Mouse (Mus musculus) limb, embryonic 15.5 days (tissue): ENCODE data around the gene Cox5a. TPM values are rescaled to one million over a fixed set of nuclear protein-coding genes. Genes with fewer than 3 reads are reported as not detected.

Experiments used
- ATAC-seq: fragments of 200-750 bp; cut with Nextera tagmentation; 2 replicates; pipeline ENCODE4 v1.8.0; 2017; ENCODE audit warnings: low read depth, moderate TSS enrichment; ENCODE audit not compliant: insufficient number of reproducible peaks, low FRiP score, low TSS enrichment
- H3K27ac ChIP-seq: fragments of 300-500 bp; sonication (generic); 2 replicates; pipeline ENCODE4 v1.5.1; 2015; ENCODE audit warnings: moderate library complexity, mild to moderate bottlenecking, inconsistent platforms
- H3K27me3 ChIP-seq: fragments of 300-500 bp; sonication (generic); 2 replicates; pipeline ENCODE4 v1.6.1; 2015; ENCODE audit warnings: inconsistent platforms
- H3K36me3 ChIP-seq: fragments of 300-500 bp; sonication (generic); 2 replicates; pipeline ENCODE4 v1.6.1; 2015; ENCODE audit warnings: inconsistent platforms
- H3K4me1 ChIP-seq: fragments of 300-500 bp; sonication (generic); 2 replicates; pipeline ENCODE4 v1.6.1; 2015; ENCODE audit warnings: inconsistent platforms
- H3K4me2 ChIP-seq: fragments of 300-500 bp; sonication (generic); 2 replicates; pipeline ENCODE4 v1.6.1; 2015; ENCODE audit warnings: mild to moderate bottlenecking, inconsistent platforms
- H3K4me3 ChIP-seq: fragments of 300-500 bp; sonication (generic); 2 replicates; pipeline ENCODE4 v1.5.1; 2015; ENCODE audit warnings: mild to moderate bottlenecking, inconsistent platforms
- H3K9ac ChIP-seq: fragments of 300-500 bp; sonication (generic); 2 replicates; pipeline ENCODE4 v1.6.1; 2015; ENCODE audit warnings: inconsistent platforms
- H3K9me3 ChIP-seq: fragments of 300-500 bp; sonication (generic); 2 replicates; pipeline ENCODE4 v1.6.1; 2016; ENCODE audit warnings: inconsistent platforms
- WGBS: fragments of 180-500 bp; shearing (Covaris S2); methylation state at CpG from one replicate; pipeline ENCODE4 v1.1.7; 2015; 5-methylcytosine and 5-hydroxymethylcytosine counted together
- polyA plus RNA-seq: library from polyadenylated mRNA; unstranded; fragments of >200 nt; fragmentation: Nextera tagmentation; extraction: Ambion mirVana; gene quantifications from 2 replicates; pipeline ENCODE4 v1.2.1, GENCODE M21; 2015

The Cox5a gene
- polyA plus RNA-seq, 1 experiment from 2014 or later = 411 TPM

DNA sequence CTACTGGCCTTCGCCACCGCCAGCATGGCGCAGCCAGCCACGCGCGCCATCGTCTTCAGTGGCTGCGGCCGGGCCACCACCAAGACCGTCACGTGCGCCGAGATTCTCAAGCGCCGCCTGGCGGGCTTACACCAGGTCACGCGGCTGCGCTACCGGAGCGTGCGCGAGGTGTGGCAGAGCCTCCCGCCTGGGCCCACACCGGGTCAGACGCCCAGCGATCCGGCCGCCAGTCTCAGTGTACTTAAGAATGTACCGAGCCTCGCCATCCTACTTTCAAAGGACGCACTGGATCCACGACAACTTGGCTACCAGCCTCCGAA lies 16.7 kb upstream of the Cox5a start:
- no peaks in the 10 kb centered on the region for H3K9me3 ChIP-seq
- no peak overlapping the region for H3K27ac ChIP-seq
- H3K27me3 ChIP-seq = peaks cover 74% of the 10 kb centered on the region
- H3K4me3 ChIP-seq = peak overlapping the region; percentile 49
- peak overlapping the region; percentile 23; the same call in 1 of the 2 replicates for H3K9ac ChIP-seq
- under 1% methylated on average over 34 of the region's 34 CpGs for WGBS
- H3K4me2 ChIP-seq = peak overlapping the region; percentile 98
- no peaks in the 10 kb centered on the region for H3K36me3 ChIP-seq
- 0 out of 2 replicates have a peak, but pooled peaks have one; percentile 36 for ATAC-seq
- peaks cover 32% of the 10 kb centered on the region for H3K4me1 ChIP-seq

DNA sequence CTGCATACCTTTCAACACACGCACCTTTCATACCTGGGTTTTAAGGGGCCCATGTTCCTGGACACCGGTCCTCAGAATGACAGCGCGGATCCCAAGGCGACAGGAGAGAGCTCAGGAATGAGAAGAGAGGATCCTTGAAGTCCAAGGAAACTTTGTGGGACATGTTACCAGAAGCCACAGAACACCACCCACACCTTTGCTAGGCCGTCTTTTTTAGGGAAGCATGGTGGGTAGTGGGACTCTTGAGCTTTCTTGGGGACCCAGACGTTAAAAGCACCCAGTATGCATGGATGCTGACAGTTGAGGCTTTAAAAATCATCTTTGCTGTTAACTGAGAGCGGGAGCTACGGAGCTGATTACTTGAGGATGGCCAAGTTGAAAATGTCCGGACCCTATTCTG lies 16.2 kb upstream of the Cox5a start:
- Histone ChIP-seq H3K9ac (no peak overlapping the region), H3K4me2 (peak overlapping the region; percentile 98; the same call in 1 of the 2 replicates), H3K4me3 (0 out of 2 replicates have a peak overlapping the region, but pooled peaks have one; percentile 49), H3K27ac (no peak overlapping the region), H3K36me3 (no peaks in the 10 kb centered on the region), H3K9me3 (no peaks in the 10 kb centered on the region), H3K27me3 (peaks cover 69% of the 10 kb centered on the region), H3K4me1 (peaks cover 32% of the 10 kb centered on the region)
- 52% methylated on average over 10 of the region's 10 CpGs for WGBS
- ATAC-seq = no peak

DNA sequence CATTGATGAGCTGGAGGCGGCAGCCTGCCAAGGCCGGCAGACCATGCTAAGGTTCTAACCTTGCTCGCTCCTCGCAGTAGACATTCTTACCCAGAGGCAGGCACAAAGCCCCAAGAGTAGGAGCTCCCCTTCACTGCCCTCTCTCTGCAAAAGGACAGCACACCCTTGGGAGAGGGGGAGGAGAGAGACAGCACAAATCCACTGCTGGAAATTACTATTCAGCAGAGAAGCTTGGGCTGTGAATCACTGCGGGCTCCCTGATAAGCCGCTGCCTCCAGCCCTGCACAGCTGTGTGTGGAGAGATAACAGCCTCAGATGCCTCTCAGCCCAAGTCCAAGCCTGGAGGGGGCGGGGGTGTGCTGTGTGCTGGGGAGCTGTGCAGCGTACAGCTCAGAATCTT lies 15.4 kb upstream of the Cox5a start:
- Histone ChIP-seq H3K36me3 (no peaks in the 10 kb centered on the region), H3K9ac (no peak overlapping the region), H3K27me3 (peaks cover 61% of the 10 kb centered on the region), H3K4me1 (peaks cover 32% of the 10 kb centered on the region), H3K4me3 (no peak overlapping the region), H3K4me2 (no peak overlapping the region), H3K27ac (no peak overlapping the region), H3K9me3 (no peaks in the 10 kb centered on the region)
- WGBS = 13% methylated on average over 8 of the region's 8 CpGs
- ATAC-seq = no peak

DNA sequence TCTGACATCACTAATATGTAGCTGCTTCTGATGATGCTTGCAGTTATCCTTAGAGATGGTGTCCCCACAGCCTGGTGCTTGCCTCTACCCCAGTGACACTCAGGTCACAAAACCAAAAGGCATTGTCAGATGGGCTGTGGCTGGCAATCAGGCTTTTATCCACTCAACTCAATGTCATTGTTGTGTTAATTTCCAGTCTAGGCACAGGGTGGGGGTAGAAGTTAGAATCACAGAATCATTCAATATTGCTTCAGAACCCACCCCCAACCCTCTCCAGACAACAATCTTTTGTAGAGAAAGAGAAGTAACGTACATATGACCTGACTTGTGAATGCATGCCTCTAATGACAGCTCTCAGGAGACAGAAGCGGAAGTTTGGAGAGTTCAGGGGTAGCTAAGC lies 10.5 kb upstream of the Cox5a start:
- 64% methylated on average over 2 of the region's 2 CpGs for WGBS

DNA sequence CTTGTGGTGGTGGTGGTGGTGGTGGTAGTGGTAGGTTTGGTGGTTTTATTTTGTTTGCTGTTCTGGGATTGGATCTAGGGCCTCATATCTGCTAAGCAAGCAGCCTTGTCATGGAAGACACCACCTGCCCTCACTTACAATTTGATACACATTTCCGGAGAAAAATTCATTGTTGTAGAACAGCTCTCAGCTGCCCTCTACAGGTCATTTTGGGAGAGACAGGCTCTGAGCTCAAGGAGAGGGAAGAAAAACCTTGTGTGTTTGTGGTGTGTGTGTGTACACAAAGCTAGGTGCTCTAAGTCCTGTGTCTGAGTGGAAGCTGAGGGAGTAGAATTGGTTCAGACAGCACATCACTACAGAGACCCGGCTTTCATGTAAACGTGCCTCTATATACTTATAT lies 4.0 kb upstream of the Cox5a start:
- no peaks in the 10 kb centered on the region for H3K36me3 ChIP-seq
- no peak overlapping the region for H3K4me3 ChIP-seq
- no peak overlapping the region for H3K4me2 ChIP-seq
- WGBS = 8% methylated on average over 3 of the region's 3 CpGs
- ATAC-seq = no peak
- H3K27ac ChIP-seq = no peak overlapping the region
- H3K9me3 ChIP-seq = no peaks in the 10 kb centered on the region
- H3K9ac ChIP-seq = no peak overlapping the region
- peaks cover 4% of the 10 kb centered on the region for H3K4me1 ChIP-seq
- no peaks in the 10 kb centered on the region for H3K27me3 ChIP-seq

More for the DNA sequence above, 10.5 kb upstream of the Cox5a start:
- H3K9ac ChIP-seq = no peak overlapping the region
- H3K4me3 ChIP-seq = no peak overlapping the region
- no peak for ATAC-seq
- no peak overlapping the region for H3K27ac ChIP-seq
- H3K4me2 ChIP-seq = no peak overlapping the region
- no peaks in the 10 kb centered on the region for H3K36me3 ChIP-seq
- H3K9me3 ChIP-seq = no peaks in the 10 kb centered on the region
- H3K27me3 ChIP-seq = peaks cover 12% of the 10 kb centered on the region
- no peaks in the 10 kb centered on the region; the same call in 1 of the 2 replicates for H3K4me1 ChIP-seq

DNA sequence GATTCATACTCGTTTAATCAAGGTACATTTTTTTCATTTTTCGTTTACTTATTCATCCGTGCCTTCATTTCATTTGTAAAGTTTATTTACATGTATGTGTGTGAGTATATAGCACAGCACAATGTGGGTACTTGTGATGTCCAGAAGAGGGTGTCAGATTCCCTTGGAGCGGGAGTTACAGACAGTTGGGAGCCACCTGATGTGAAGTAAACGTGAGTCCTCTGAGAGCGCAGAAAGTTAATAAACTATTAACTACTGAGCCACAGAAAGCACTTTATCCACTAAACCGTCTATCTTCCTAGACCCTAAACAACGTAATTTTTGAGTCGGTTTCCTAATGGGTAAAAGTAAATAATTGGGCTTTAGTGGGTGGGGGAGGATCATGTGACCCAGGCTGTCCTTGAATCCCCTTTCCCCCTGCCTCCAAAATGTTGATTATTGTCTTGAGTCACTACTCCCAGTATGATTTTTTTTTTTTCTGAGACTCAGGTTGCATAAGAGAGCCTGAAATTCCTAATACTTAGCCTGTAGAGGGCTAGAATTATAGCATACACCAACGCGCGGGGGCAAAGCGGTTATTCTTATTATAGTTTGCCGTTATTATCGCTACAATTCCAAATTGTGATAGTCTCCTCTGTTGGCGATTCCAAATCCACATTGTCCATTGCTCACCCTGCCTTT lies 559 bp upstream of the Cox5a start:
- Histone ChIP-seq H3K4me2 (peak overlapping the region; percentile 71), H3K9ac (peak overlapping the region; percentile 18), H3K36me3 (no peaks in the 10 kb centered on the region), H3K9me3 (no peaks in the 10 kb centered on the region), H3K4me3 (peak overlapping the region; percentile 97), H3K27ac (peak overlapping the region; percentile 73), H3K4me1 (peaks cover 13% of the 10 kb centered on the region), H3K27me3 (no peaks in the 10 kb centered on the region)
- WGBS = 25% methylated on average over 16 of the region's 16 CpGs
- ATAC-seq = peak; percentile 57; the same call in 1 of the 2 replicates

DNA sequence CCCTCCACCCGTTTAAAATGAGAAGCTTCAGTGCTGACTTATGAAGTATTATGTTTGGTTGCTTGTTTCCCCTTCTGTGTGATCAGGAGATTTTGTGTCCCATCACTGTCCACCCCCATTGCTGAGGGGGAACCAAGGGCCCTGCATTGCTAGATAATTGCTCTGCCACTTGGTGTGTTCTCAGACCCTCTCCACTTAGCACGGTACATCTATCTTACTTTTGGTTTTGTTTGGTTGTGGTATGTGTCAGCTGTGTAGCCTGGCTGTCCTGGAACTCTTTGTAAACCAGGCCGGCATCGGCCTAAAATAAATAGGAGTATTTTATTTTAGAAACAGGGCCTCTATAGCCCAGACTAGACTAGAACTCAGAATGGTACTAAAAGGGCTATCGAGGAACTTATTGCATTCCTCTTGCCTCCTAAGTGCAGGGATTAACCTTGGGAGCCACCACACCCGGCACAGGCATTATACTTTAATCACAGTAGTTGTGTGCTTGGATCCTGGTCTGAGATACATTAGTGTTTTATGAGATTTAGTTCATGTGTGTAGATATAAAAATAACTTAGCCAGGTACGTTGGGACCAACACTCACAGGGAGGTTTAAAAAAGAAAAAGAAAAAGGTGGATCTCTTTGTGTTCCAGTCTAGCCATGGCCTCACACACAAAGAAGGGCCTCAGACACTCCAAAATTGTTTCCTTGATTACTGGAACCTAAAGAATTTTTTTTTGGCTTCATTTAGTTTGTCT lies 1.2 kb downstream of the Cox5a start:
- Histone ChIP-seq H3K4me2 (peak overlapping the region; percentile 71), H3K4me1 (peaks cover 13% of the 10 kb centered on the region), H3K27ac (no peak overlapping the region), H3K9me3 (no peaks in the 10 kb centered on the region), H3K4me3 (peak overlapping the region; percentile 97), H3K9ac (peak overlapping the region; percentile 89), H3K36me3 (no peaks in the 10 kb centered on the region), H3K27me3 (no peaks in the 10 kb centered on the region)
- ATAC-seq = no peak
- WGBS = 30% methylated on average over 7 of the region's 7 CpGs

DNA sequence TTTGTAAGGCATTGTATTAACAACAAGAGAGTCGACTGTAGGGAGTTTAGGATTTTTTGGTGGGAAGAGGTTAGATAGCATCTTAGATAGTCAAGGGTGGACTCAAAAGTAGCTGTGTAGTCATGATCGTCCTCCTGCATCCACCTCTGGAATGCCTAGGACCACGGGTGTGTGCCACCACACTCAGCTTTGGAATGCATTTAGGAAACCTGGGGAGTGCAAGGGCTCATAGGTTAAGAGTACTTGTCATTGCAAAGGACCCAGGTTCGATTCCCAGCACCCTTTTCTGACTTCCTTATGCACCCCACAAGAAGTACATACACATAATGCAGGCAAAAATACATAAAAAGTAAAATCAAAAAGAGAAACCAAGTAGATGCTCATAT lies 1.8 kb downstream of the Cox5a start:
- no peak overlapping the region for H3K9ac ChIP-seq
- H3K36me3 ChIP-seq = no peaks in the 10 kb centered on the region
- no peak overlapping the region for H3K27ac ChIP-seq
- no peaks in the 10 kb centered on the region for H3K27me3 ChIP-seq
- WGBS = 78% methylated on average over 4 of the region's 4 CpGs
- ATAC-seq = no peak
- no peak overlapping the region for H3K4me2 ChIP-seq
- peak overlapping the region; percentile 97; the same call in 1 of the 2 replicates for H3K4me3 ChIP-seq
- peaks cover 13% of the 10 kb centered on the region for H3K4me1 ChIP-seq
- H3K9me3 ChIP-seq = no peaks in the 10 kb centered on the region

DNA sequence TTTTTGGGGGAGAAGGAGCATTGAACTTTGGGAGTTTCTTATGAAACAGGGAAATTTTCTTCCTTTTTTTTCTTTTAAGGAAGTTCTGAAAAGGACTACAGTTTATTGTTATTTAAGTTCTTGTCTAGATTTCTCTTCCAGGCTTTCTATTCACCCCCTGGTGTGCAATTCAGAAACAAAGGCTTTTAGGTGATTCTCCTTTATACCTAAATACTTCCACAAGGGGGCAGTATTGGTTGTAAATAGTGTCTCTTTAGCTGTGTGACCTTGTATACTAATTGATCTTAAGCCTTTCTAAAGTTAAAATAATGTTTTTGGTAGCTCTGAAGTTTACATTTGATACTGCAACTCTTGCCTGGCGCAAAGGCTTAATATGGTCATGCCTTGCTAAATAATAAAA lies 2.7 kb downstream of the Cox5a start:
- Histone ChIP-seq H3K36me3 (no peaks in the 10 kb centered on the region; the same call in 1 of the 2 replicates), H3K4me1 (peaks cover 13% of the 10 kb centered on the region), H3K27me3 (no peaks in the 10 kb centered on the region), H3K4me3 (no peak overlapping the region), H3K4me2 (no peak overlapping the region), H3K9me3 (no peaks in the 10 kb centered on the region), H3K27ac (no peak overlapping the region), H3K9ac (no peak overlapping the region)
- 84% methylated on average over 1 of the region's 1 CpGs for WGBS
- no peak for ATAC-seq

DNA sequence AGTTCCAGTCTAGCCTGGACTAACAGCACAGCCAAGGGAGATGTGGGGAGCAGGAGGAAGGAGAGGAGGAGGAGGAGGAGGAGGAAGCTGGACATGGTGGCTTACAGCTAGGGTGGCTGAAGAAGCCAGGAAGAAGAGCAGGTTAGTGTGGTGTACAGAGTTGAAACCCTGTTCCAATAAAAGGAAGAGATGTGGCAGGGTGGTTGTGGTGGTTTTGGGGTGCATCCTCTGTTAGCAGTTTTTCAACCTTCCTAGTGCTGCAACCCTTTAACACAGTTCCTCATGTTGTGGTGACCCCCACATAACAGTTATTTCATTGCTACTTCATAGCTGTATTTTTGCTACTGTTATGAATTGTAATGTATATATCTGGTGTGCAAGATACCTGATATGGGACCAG lies 3.4 kb downstream of the Cox5a start:
- ATAC-seq = no peak
- no peak overlapping the region for H3K9ac ChIP-seq
- no peaks in the 10 kb centered on the region for H3K27me3 ChIP-seq
- peaks cover 13% of the 10 kb centered on the region for H3K4me1 ChIP-seq
- no peaks in the 10 kb centered on the region for H3K9me3 ChIP-seq
- H3K4me3 ChIP-seq = no peak overlapping the region
- H3K4me2 ChIP-seq = no peak overlapping the region
- H3K27ac ChIP-seq = no peak overlapping the region
- peaks cover 3% of the 10 kb centered on the region; the same call in 1 of the 2 replicates for H3K36me3 ChIP-seq

DNA sequence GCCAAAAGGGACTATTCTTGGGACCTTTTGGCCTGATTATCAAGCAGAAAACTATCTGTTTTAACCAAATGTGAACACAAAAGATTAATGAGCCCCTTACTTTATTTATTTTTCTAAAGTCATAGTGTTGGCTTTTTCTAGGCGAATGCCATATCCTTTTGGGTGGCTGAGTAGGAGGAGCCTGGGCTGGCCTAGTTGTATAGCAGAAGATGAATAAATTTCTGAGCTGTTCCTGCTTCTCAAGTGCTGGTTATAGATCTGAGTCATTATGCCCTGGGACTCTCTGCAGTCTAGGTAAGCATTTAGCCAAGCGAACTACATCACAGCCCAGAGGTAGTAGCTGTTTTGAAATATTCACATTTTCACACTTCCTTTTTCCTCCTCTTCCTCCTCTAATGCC lies 4.4 kb downstream of the Cox5a start:
- peaks cover 3% of the 10 kb centered on the region; the same call in 1 of the 2 replicates for H3K36me3 ChIP-seq
- H3K27me3 ChIP-seq = no peaks in the 10 kb centered on the region
- H3K4me1 ChIP-seq = peaks cover 13% of the 10 kb centered on the region
- no peak overlapping the region for H3K4me2 ChIP-seq
- no peak for ATAC-seq
- WGBS = 86% methylated on average over 2 of the region's 2 CpGs
- H3K4me3 ChIP-seq = no peak overlapping the region
- H3K9ac ChIP-seq = no peak overlapping the region
- H3K27ac ChIP-seq = no peak overlapping the region
- H3K9me3 ChIP-seq = no peaks in the 10 kb centered on the region

DNA sequence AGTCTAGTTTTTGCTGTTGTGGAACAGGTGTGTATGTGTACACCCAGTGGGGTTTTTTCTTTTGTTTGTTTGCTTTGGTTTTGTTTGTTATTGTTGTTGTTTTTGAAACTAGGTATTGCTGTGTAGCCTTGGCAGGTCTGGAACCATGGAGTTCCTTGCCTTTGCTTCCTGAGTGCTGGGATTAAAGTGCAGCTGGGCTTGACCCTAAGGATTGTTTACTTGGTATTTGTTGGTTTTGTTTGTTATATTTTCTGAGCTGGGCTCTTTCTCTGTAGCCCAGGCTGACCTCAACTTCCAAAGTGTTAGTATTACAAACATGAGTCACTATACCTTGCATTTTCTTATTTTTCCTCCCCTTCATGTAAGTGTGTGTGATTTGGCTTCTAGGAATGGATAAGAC lies 5.4 kb downstream of the Cox5a start:
- Histone ChIP-seq H3K36me3 (peaks cover 6% of the 10 kb centered on the region; the same call in 1 of the 2 replicates), H3K27ac (no peak overlapping the region), H3K9ac (no peak overlapping the region), H3K9me3 (no peaks in the 10 kb centered on the region), H3K4me2 (no peak overlapping the region), H3K4me3 (no peak overlapping the region), H3K4me1 (peaks cover 13% of the 10 kb centered on the region), H3K27me3 (no peaks in the 10 kb centered on the region)
- ATAC-seq = no peak
